Mouse (Mus musculus) adrenal gland, postnatal 4 days (tissue): Measurements from ENCODE around the gene Clk1. TPM values are rescaled to one million over a fixed set of nuclear protein-coding genes. Genes with fewer than 3 reads are reported as not detected.

Experiments used
- total RNA-seq, 2 experiments: library from RNA; stranded (reverse); gene quantifications; 2 replicates each; pipeline ENCODE4 v1.2.3; 2021

The Clk1 gene
- total RNA-seq, 2 experiments from 2014 or later: 195 to 199 TPM

Other genes with a start within 250 kb of the Clk1 start
- gene Aox4, start 213.7 kb downstream of the Clk1 start, total RNA-seq: under 1 TPM; 0.06 to 0.25 TPM
- gene Aox2, start 145.7 kb downstream of the Clk1 start, total RNA-seq: under 1 TPM; 0.11 TPM
- gene Bzw1, start 31.2 kb downstream of the Clk1 start, total RNA-seq: 100 to 1,000 TPM; 180 to 189 TPM
- gene Nif3l1, start 21.1 kb upstream of the Clk1 start, total RNA-seq: 10 to 100 TPM; 19.0 to 21.2 TPM
- 10 to 100 TPM; 35.1 to 37.5 TPM for gene Ppil3, start 21.4 kb upstream of the Clk1 start, total RNA-seq
- 10 to 100 TPM; 27.4 to 29.4 TPM for gene Orc2, start 81.0 kb upstream of the Clk1 start, total RNA-seq
- gene Fam126b, start 162.3 kb upstream of the Clk1 start, total RNA-seq: 10 to 100 TPM; 24.3 to 27.7 TPM
- 100 to 1,000 TPM; 101 to 118 TPM for gene Ndufb3, start 162.3 kb upstream of the Clk1 start, total RNA-seq